Mouse (Mus musculus) liver, postnatal 0 days (tissue): ENCODE results near the gene Lmnb2. TPM values are rescaled to one million over a fixed set of nuclear protein-coding genes. Genes with fewer than 3 reads are reported as not detected.

Source experiments
- ATAC-seq: fragments of 200-750 bp; cut with Nextera tagmentation; 2 replicates; pipeline ENCODE4 v1.8.0; 2017; ENCODE audit warnings: mild to moderate bottlenecking, moderate library complexity
- DNase-seq: peaks from one replicate; pipeline ENCODE4 v3.0.0-alpha.2; 2016
- H3K27ac ChIP-seq: fragments of 300-500 bp; sonication (generic); 2 replicates; pipeline ENCODE4 v1.5.1; 2014; ENCODE audit warnings: antibody characterized with exemption, moderate library complexity, mild to moderate bottlenecking, low read depth
- H3K27me3 ChIP-seq: fragments of 300-500 bp; sonication (generic); 2 replicates; pipeline ENCODE4 v1.6.1; 2014; ENCODE audit warnings: low read length, control low read depth, mixed read lengths; ENCODE audit not compliant: insufficient read depth
- H3K36me3 ChIP-seq: fragments of 300-500 bp; sonication (generic); replicated peaks from 2 replicates; pipeline ENCODE4 v1.6.1; 2014; ENCODE audit warnings: mild to moderate bottlenecking, control low read depth, low read length, moderate library complexity, mixed read lengths; ENCODE audit not compliant: insufficient read depth
- H3K4me1 ChIP-seq: fragments of 300-500 bp; sonication (generic); 2 replicates; pipeline ENCODE4 v1.6.1; 2014; ENCODE audit warnings: antibody characterized with exemption, mild to moderate bottlenecking, control low read depth; ENCODE audit not compliant: insufficient read depth
- H3K4me2 ChIP-seq: fragments of 300-500 bp; sonication (generic); 2 replicates; pipeline ENCODE4 v1.6.1; 2014; ENCODE audit warnings: low read depth, mild to moderate bottlenecking, low read length, moderate library complexity, mixed read lengths
- H3K4me3 ChIP-seq: fragments of 300-500 bp; sonication (generic); 2 replicates; pipeline ENCODE4 v1.5.1; 2014; ENCODE audit warnings: low read depth, low read length
- H3K9ac ChIP-seq: fragments of 300-500 bp; sonication (generic); replicated peaks from 2 replicates; pipeline ENCODE4 v1.6.1; 2014; ENCODE audit warnings: mild to moderate bottlenecking, moderate library complexity
- H3K9me3 ChIP-seq: fragments of 300-500 bp; sonication (generic); 2 replicates; pipeline ENCODE4 v1.6.1; 2016; ENCODE audit warnings: mild to moderate bottlenecking, control low read depth, low read length, mixed read lengths
- CTCF ChIP-seq: sonication (generic); IDR thresholded peaks from 2 replicates; pipeline ENCODE4 v1.5.1; 2016; ENCODE audit warnings: antibody characterized with exemption, low read depth
- EP300 ChIP-seq: IDR thresholded peaks from 2 replicates; pipeline ENCODE4 v1.6.1; 2016; ENCODE audit warnings: antibody characterized with exemption, low read depth, mild to moderate bottlenecking
- WGBS: fragments of 180-500 bp; shearing (Covaris S2); extraction: QIAGEN DNeasy Blood & Tissue Kit; methylation state at CpG from one replicate; pipeline ENCODE4 v1.1.7; 2014; ENCODE audit not compliant: insufficient replicate concordance; 5-methylcytosine and 5-hydroxymethylcytosine counted together
- polyA plus RNA-seq: library from polyadenylated mRNA; unstranded; fragments of >200 nt; fragmentation: Nextera tagmentation; extraction: Ambion mirVana; gene quantifications from 2 replicates; pipeline ENCODE4 v1.2.1, GENCODE M21; 2015

Gene Lmnb2
- polyA plus RNA-seq, 1 experiment from 2014 or later, result 6.5 TPM

- ATAC-seq, result no peak
- Histone ChIP-seq H3K27ac (no peak overlapping the region), H3K9ac (no peak overlapping the region), H3K36me3 (peaks cover 12% of the 10 kb centered on the region; the same call in 1 of the 2 replicates), H3K4me2 (no peak overlapping the region), H3K4me1 (peaks cover 13% of the 10 kb centered on the region), H3K4me3 (no peak overlapping the region), H3K27me3 (no peaks in the 10 kb centered on the region), H3K9me3 (no peaks in the 10 kb centered on the region)
- WGBS, result 83% methylated on average over 6 of the region's 6 CpGs
- TF ChIP-seq CTCF, result no peak
- TF ChIP-seq EP300, result no peak
- DNase-seq, result no peak
Measured at GRCm38 (mm10) chr10:80895697-80896096, 22.3 kb downstream of the Lmnb2 start.

GRCm38 (mm10) chr10:80895100-80895499, 22.9 kb downstream of the Lmnb2 start:
- TF ChIP-seq EP300 (no peak), CTCF (no peak)
- no peak for ATAC-seq

DNA sequence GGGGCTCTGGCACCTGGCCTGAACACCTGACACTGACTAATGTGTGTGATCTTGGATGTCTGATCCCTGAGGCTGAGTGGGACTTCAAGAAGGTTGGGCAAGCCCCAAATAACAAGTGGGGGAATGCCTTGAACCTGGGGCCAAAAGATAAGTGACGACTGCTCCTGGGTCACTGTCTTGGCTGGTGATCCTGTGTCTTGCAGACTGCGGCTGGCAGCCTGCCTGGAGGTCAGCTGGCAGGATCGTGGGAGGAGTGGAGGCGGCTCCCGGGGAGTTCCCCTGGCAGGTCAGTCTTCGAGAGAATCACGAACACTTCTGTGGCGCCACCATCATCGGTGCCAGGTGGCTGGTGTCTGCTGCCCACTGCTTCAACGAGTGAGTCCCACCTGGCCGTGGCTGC, 30.9 kb downstream of the Lmnb2 start:
- ATAC-seq (no peak), DNase-seq (no peak)
- Histone ChIP-seq H3K27ac (no peak overlapping the region), H3K36me3 (no peaks in the 10 kb centered on the region), H3K9me3 (no peaks in the 10 kb centered on the region), H3K4me2 (no peak overlapping the region), H3K4me3 (no peak overlapping the region), H3K9ac (no peak overlapping the region), H3K27me3 (peaks cover 12% of the 10 kb centered on the region; the same call in 1 of the 2 replicates), H3K4me1 (no peaks in the 10 kb centered on the region)
- no peak for TF ChIP-seq CTCF
- WGBS, result 53% methylated on average over 11 of the region's 11 CpGs

More at GRCm38 (mm10) chr10:80895100-80895499, 22.9 kb downstream of the Lmnb2 start:
- Histone ChIP-seq H3K4me3 (no peak overlapping the region), H3K27me3 (peaks cover 2% of the 10 kb centered on the region; the same call in 1 of the 2 replicates), H3K9me3 (no peaks in the 10 kb centered on the region), H3K4me2 (no peak overlapping the region), H3K36me3 (peaks cover 12% of the 10 kb centered on the region; the same call in 1 of the 2 replicates), H3K27ac (no peak overlapping the region), H3K9ac (no peak overlapping the region), H3K4me1 (peaks cover 12% of the 10 kb centered on the region)
- no peak for DNase-seq
- WGBS, result 79% methylated on average over 7 of the region's 7 CpGs

DNA sequence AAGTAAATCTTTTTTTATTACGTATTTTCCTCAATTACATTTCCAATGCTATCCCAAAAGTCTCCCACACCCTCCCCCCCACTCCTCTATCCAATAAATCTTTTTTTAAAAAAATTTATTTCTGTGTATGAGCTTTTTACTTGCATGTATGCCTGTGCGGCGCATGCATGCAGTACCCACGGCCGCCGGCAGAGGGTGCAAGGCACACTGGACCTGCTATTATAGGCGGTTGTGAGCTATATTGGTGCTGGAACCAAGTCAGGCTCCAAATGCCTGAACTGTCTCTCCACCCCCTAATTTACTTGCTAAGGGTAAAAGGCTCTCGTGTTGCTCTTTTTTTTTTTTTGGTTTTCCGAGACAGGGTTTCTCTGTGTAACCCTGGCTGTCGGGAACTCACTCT, 36.7 kb downstream of the Lmnb2 start:
- DNase-seq (peak; percentile 88), ATAC-seq (no peak)
- 25% methylated on average over 10 of the region's 10 CpGs for WGBS

DNA sequence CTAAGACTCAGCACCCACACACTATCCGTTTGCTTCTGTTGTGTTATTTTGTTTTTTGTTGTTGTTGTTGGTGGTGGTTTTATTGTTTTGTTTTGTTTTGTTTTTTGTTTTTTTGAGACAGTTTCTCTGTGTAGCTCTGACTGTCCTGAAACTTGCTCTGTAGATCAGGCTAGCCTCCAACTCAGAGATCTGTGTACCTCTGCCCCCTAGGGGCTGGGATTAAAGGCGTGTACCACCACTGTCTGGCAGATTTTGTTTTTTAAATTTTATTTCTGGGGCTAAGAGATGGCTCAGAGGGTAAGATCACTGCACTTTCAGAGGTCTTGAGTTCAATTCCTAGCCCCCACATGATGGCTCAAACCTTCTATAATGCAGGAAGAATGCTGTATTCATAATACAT, 37.1 kb downstream of the Lmnb2 start:
- Histone ChIP-seq H3K36me3 (no peaks in the 10 kb centered on the region), H3K9ac (no peak overlapping the region), H3K27ac (peak overlapping the region; percentile 51; the same call in 1 of the 2 replicates), H3K4me1 (peaks cover 5% of the 10 kb centered on the region; the same call in 1 of the 2 replicates), H3K9me3 (no peaks in the 10 kb centered on the region), H3K4me3 (no peak overlapping the region), H3K4me2 (0 out of 2 replicates have a peak overlapping the region, but pooled peaks have one; percentile 37), H3K27me3 (no peaks in the 10 kb centered on the region)
- DNase-seq, result no peak
- no peak; the same call in 1 of the 2 replicates for TF ChIP-seq CTCF
- TF ChIP-seq EP300, result no peak
- ATAC-seq, result no peak
- 72% methylated on average over 2 of the region's 2 CpGs for WGBS

More for the DNA sequence above, 36.7 kb downstream of the Lmnb2 start:
- Histone ChIP-seq H3K36me3 (no peaks in the 10 kb centered on the region), H3K27ac (no peak overlapping the region), H3K4me1 (peaks cover 5% of the 10 kb centered on the region; the same call in 1 of the 2 replicates), H3K9me3 (no peaks in the 10 kb centered on the region), H3K27me3 (no peaks in the 10 kb centered on the region), H3K4me2 (no peak overlapping the region), H3K9ac (no peak overlapping the region), H3K4me3 (no peak overlapping the region)
- TF ChIP-seq CTCF (peak; percentile 91), EP300 (no peak)

DNA sequence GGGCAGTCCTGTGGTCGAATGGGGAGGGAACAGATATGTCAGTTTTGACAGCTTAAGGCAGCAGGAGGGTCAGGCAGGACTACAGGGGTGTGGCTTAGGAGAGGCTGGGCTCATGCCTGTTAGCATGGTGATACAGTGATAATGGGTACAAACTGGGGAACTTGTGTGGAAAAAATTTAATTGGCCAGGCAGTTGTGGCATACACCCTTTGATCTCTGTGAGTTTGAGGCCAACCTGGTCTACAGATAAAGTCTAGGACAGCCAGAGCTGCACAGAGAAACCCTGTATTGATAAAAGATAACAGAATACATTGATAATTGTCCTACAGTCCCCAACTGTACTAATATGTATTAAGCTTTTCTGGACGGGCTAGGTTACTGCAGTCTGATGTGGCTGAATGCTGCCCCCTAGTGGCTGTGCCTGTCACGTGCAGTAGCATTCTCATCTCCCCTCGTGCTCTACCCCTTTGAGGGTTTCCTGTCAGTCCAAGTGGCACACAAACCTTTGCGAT, 37.9 kb downstream of the Lmnb2 start:
- Histone ChIP-seq H3K4me1 (peaks cover 5% of the 10 kb centered on the region; the same call in 1 of the 2 replicates), H3K9ac (no peak overlapping the region), H3K27me3 (no peaks in the 10 kb centered on the region), H3K36me3 (no peaks in the 10 kb centered on the region), H3K4me2 (peak overlapping the region; percentile 37), H3K4me3 (no peak overlapping the region), H3K27ac (peak overlapping the region; percentile 51; the same call in 1 of the 2 replicates), H3K9me3 (no peaks in the 10 kb centered on the region)
- DNase-seq, result peak; percentile 88
- peak; percentile 97 for TF ChIP-seq CTCF
- peak; percentile 80 for TF ChIP-seq EP300
- peak; percentile 81 for ATAC-seq
- WGBS, result 6% methylated on average over 5 of the region's 5 CpGs
